Mouse (Mus musculus) adrenal gland, postnatal 14 days (tissue): ENCODE data around the gene Ptgds. TPM values are rescaled to one million over a fixed set of nuclear protein-coding genes. Genes with fewer than 3 reads are reported as not detected.

Experiments
- microRNA-seq, 2 experiments: library from miRNA; unstranded; fragments of <30 nt; microRNA quantifications; one replicate each; pipeline ENCODE4 v1.2.0; 2021
- total RNA-seq: library from RNA; stranded (reverse); gene quantifications from 2 replicates; pipeline ENCODE4 v1.2.3, GENCODE M21; 2021

Ptgds gene
- total RNA-seq, 1 experiment from 2014 or later, result 8.7 TPM

Small RNA genes within 50 kb of the gene (microRNA-seq; reads per million reads assigned to microRNA genes)
- 0.43 to 1.1 reads per million in 2 experiments for gene Mir3087

Other genes starting within 250 kb of the Ptgds start
- gene Tubb4b, start 245.3 kb downstream of the Ptgds start, total RNA-seq, result 290 and 294 TPM in 2 replicates
- not detected in 2 replicates for gene Slc34a3, start 235.7 kb downstream of the Ptgds start, total RNA-seq
- gene Rnf224, start 233.3 kb downstream of the Ptgds start, total RNA-seq, result not detected in 2 replicates
- 7.2 and 7.9 TPM in 2 replicates for gene Rnf208, start 227.8 kb downstream of the Ptgds start, total RNA-seq
- gene Cysrt1, start 227.6 kb downstream of the Ptgds start, total RNA-seq, result not detected in 2 replicates
- gene AL732309.1, start 223.2 kb downstream of the Ptgds start, total RNA-seq, result 3.3 and 3.9 TPM in 2 replicates
- 25.6 and 31.0 TPM in 2 replicates for gene Tmem203, start 214.6 kb downstream of the Ptgds start, total RNA-seq
- 10.9 and 13.4 TPM in 2 replicates for gene Tprn, start 207.4 kb downstream of the Ptgds start, total RNA-seq
- gene Ssna1, start 197.6 kb downstream of the Ptgds start, total RNA-seq, result 45.8 and 49.8 TPM in 2 replicates
- 63.9 and 66.1 TPM in 2 replicates for gene Anapc2, start 197.6 kb downstream of the Ptgds start, total RNA-seq
- gene Tmem210, start 181.9 kb downstream of the Ptgds start, total RNA-seq, result not detected in 2 replicates
- not detected in 2 replicates for gene Lrrc26, start 180.1 kb downstream of the Ptgds start, total RNA-seq
- gene Grin1, start 150.9 kb downstream of the Ptgds start, total RNA-seq, result 9.7 and 11.0 TPM in 2 replicates
- 43.1 and 45.7 TPM in 2 replicates for gene Man1b1, start 137.7 kb downstream of the Ptgds start, total RNA-seq
- 19.9 and 20.8 TPM in 2 replicates for gene Dpp7, start 113.7 kb downstream of the Ptgds start, total RNA-seq
- 8.7 and 11.8 TPM in 2 replicates for gene Uap1l1, start 104.4 kb downstream of the Ptgds start, total RNA-seq
- 3.4 and 3.5 TPM in 2 replicates for gene Sapcd2, start 97.7 kb downstream of the Ptgds start, total RNA-seq
- 7.6 and 9.5 TPM in 2 replicates for gene Entpd2, start 74.2 kb downstream of the Ptgds start, total RNA-seq
- gene Npdc1, start 70.7 kb downstream of the Ptgds start, total RNA-seq, result 77.2 and 90.9 TPM in 2 replicates
- 4.7 TPM in 1 of 2 replicates, not detected in the other for gene Fut7, start 46.8 kb downstream of the Ptgds start, total RNA-seq
- gene Abca2, start 41.3 kb downstream of the Ptgds start, total RNA-seq, result 29.3 and 30.1 TPM in 2 replicates
- 0.74 and 1.0 TPM in 2 replicates for gene Clic3, start 13.2 kb downstream of the Ptgds start, total RNA-seq
- 36.2 and 42.6 TPM in 2 replicates for gene Paxx, start 9.0 kb downstream of the Ptgds start, total RNA-seq
- gene Lcn12, start 23.9 kb upstream of the Ptgds start, total RNA-seq, result not detected in 2 replicates
- gene Fbxw5, start 30.7 kb upstream of the Ptgds start, total RNA-seq, result 79.3 and 81.4 TPM in 2 replicates
- 4.4 and 36.5 TPM in 2 replicates for gene C8g, start 31.7 kb upstream of the Ptgds start, total RNA-seq
- 21.8 and 24.4 TPM in 2 replicates for gene Traf2, start 76.9 kb upstream of the Ptgds start, total RNA-seq
- 312 and 335 TPM in 2 replicates for gene Edf1, start 87.8 kb upstream of the Ptgds start, total RNA-seq
- gene Mamdc4, start 104.8 kb upstream of the Ptgds start, total RNA-seq, result 4.7 and 5.0 TPM in 2 replicates
- 56.6 and 58.1 TPM in 2 replicates for gene Phpt1, start 105.2 kb upstream of the Ptgds start, total RNA-seq
- 2.1 and 3.0 TPM in 2 replicates for gene Ajm1, start 111.7 kb upstream of the Ptgds start, total RNA-seq
- gene Rabl6, start 138.5 kb upstream of the Ptgds start, total RNA-seq, result 72.7 and 87.8 TPM in 2 replicates
- gene Ccdc183, start 147.6 kb upstream of the Ptgds start, total RNA-seq, result not detected in 2 replicates
- 30.5 and 33.1 TPM in 2 replicates for gene Tmem141, start 152.0 kb upstream of the Ptgds start, total RNA-seq
- 7.0 and 9.7 TPM in 2 replicates for gene Fcna, start 158.0 kb upstream of the Ptgds start, total RNA-seq
- not detected in 2 replicates for gene Lcn8, start 183.1 kb upstream of the Ptgds start, total RNA-seq
- not detected in 2 replicates for gene Lcn5, start 187.9 kb upstream of the Ptgds start, total RNA-seq
- gene Lcn6, start 206.7 kb upstream of the Ptgds start, total RNA-seq, result not detected in 2 replicates
- not detected in 2 replicates for gene Lcn10, start 212.7 kb upstream of the Ptgds start, total RNA-seq
- 4.7 and 4.8 TPM in 2 replicates for gene Obp2a, start 230.0 kb upstream of the Ptgds start, total RNA-seq
- gene Bmyc, start 236.7 kb upstream of the Ptgds start, total RNA-seq, result 40.2 and 49.1 TPM in 2 replicates